Comparison of ENCODE assay signal across 15 mouse cellular contexts in genomic region chr6:137712654-137713309, GRCm38 (mm10). TPM values are rescaled to one million over a fixed set of nuclear protein-coding genes. Genes with fewer than 3 reads are reported as not detected.
DNase-seq lines count a peak whose midpoint lies in the region; ATAC-seq and TF ChIP-seq lines count a peak whose summit lies in the region.
"Had no signal": no experiment of that assay in that cellular context is flagged by ENCODE, and none has a peak within 500 bp of the region (broad histone marks: within the 10 kb centered on the region; RNA-seq: fewer than 3 reads in every experiment).

No protein-coding gene starts in this region.

- no peaks in the 10 kb centered on the region for H3K9me3 ChIP-seq in forebrain, embryonic 16.5 days (ENCODE audit: control insufficient read depth, low read length)
- H3K9me3 ChIP-seq in midbrain, embryonic 15.5 days: no peaks in the 10 kb centered on the region
- H3K9me3 ChIP-seq: limb, embryonic 12.5 days had no signal

- no peak for TF ChIP-seq CTCF in layer of hippocampus, adult 2 months (conservative IDR thresholded peaks at IDR 0.05)

- peak; percentile 31; the same call in 1 of the 2 replicates for ATAC-seq in forebrain, embryonic 16.5 days
- ATAC-seq in midbrain, embryonic 15.5 days (replicated peaks): 0 out of 2 replicates have a peak, but pooled peaks have one; percentile 17

- DNase-seq in cerebellum, postnatal 10 days: peak; percentile 19 to 30
- no peak for DNase-seq in cerebellum, adult 9-10 months
- DNase-seq in layer of hippocampus, adult 2 months (ENCODE audit: low spot score in 2 of 2): no peak
- no peak for DNase-seq in layer of hippocampus, postnatal 36 days
- no peak for DNase-seq in lung, postnatal 36 days
- no peak for DNase-seq in left cerebral cortex, adult 8-10 months (ENCODE audit: low spot score in 2 of 2)
- DNase-seq: adrenal gland, postnatal 36 days; cerebellum, adult 18-20 months; kidney, adult 9 months; lung, postnatal 10 days; spleen, adult 18-20 months had no signal

- H3K27me3 ChIP-seq in forebrain, embryonic 16.5 days (replicated peaks; ENCODE audit: control insufficient read depth, insufficient read depth, low read length): no peaks in the 10 kb centered on the region
- H3K27me3 ChIP-seq in midbrain, embryonic 15.5 days (replicated peaks): no peaks in the 10 kb centered on the region
- H3K27me3 ChIP-seq: limb, embryonic 12.5 days had no signal

- H3K4me1 ChIP-seq in forebrain, embryonic 16.5 days (replicated peaks; ENCODE audit: control insufficient read depth, insufficient read depth, low read length): peaks cover 7% of the 10 kb centered on the region
- peaks cover 5% of the 10 kb centered on the region for H3K4me1 ChIP-seq in midbrain, embryonic 15.5 days
- H3K4me1 ChIP-seq: limb, embryonic 12.5 days had no signal

- no peaks in the 10 kb centered on the region for H3K36me3 ChIP-seq in forebrain, embryonic 16.5 days (ENCODE audit: control insufficient read depth, insufficient read depth)
- no peaks in the 10 kb centered on the region for H3K36me3 ChIP-seq in midbrain, embryonic 15.5 days (replicated peaks)
- H3K36me3 ChIP-seq: limb, embryonic 12.5 days had no signal

- H3K4me2 ChIP-seq in forebrain, embryonic 16.5 days (ENCODE audit: low read length): no peak overlapping the region
- no peak overlapping the region for H3K4me2 ChIP-seq in midbrain, embryonic 15.5 days
- H3K4me2 ChIP-seq: limb, embryonic 12.5 days had no signal

- peak overlapping the region; percentile 81 for H3K27ac ChIP-seq in layer of hippocampus, adult 2 months
- H3K27ac ChIP-seq in forebrain, embryonic 16.5 days (ENCODE audit: low read length): no peak overlapping the region
- peak overlapping the region; percentile 0; the same call in 1 of the 2 replicates for H3K27ac ChIP-seq in midbrain, embryonic 15.5 days
- H3K27ac ChIP-seq: limb, embryonic 12.5 days had no signal

- 23% methylated on average over 7 of the region's 7 CpGs for WGBS in forebrain, embryonic 16.5 days
- 17% methylated on average over 7 of the region's 7 CpGs for WGBS in midbrain, embryonic 15.5 days

- no peak overlapping the region for H3K9ac ChIP-seq in forebrain, embryonic 16.5 days (replicated peaks; ENCODE audit: low read depth, low read length)
- H3K9ac ChIP-seq in midbrain, embryonic 15.5 days: no peak overlapping the region
- H3K9ac ChIP-seq: limb, embryonic 12.5 days had no signal

- no peak overlapping the region for H3K4me3 ChIP-seq in layer of hippocampus, adult 2 months
- H3K4me3 ChIP-seq in forebrain, embryonic 16.5 days (replicated peaks; ENCODE audit: low read length): no peak overlapping the region
- no peak overlapping the region for H3K4me3 ChIP-seq in midbrain, embryonic 15.5 days
- H3K4me3 ChIP-seq: limb, embryonic 12.5 days; myocyte had no signal

RNA-seq across cellular contexts. Expression of gene Strap, which starts 22.1 kb away (rescaled TPM):
- 100 to 1,000 TPM; 110 to 112 TPM for total RNA-seq in layer of hippocampus, adult 2 months (2021)
- total RNA-seq in layer of hippocampus, postnatal 36 days (2021): 100 to 1,000 TPM; 118 to 121 TPM
- 188 and 201 TPM in 2 replicates for polyA plus RNA-seq in forebrain, embryonic 16.5 days (2015; fragmentation: Nextera tagmentation; extraction: Ambion mirVana)
- polyA plus RNA-seq in midbrain, embryonic 15.5 days (2015; fragmentation: Nextera tagmentation; extraction: Ambion mirVana): 150 and 152 TPM in 2 replicates
- total RNA-seq in left cerebral cortex, adult 8-10 months (2022): 100 to 1,000 TPM; 108 to 111 (median 109) TPM

RNA-seq across cellular contexts. Expression of gene Dera, which starts 41.6 kb away (rescaled TPM):
- total RNA-seq in layer of hippocampus, adult 2 months (2021): 1 to 10 TPM; 5.1 to 6.1 TPM
- total RNA-seq in layer of hippocampus, postnatal 36 days (2021): 1 to 10 TPM; 5.5 to 5.6 TPM
- 8.9 and 11.3 TPM in 2 replicates for polyA plus RNA-seq in forebrain, embryonic 16.5 days (2015; fragmentation: Nextera tagmentation; extraction: Ambion mirVana)
- polyA plus RNA-seq in midbrain, embryonic 15.5 days (2015; fragmentation: Nextera tagmentation; extraction: Ambion mirVana): 11.1 and 12.3 TPM in 2 replicates
- total RNA-seq in left cerebral cortex, adult 8-10 months (2022): 1 to 10 TPM; 3.1 to 6.4 (median 3.3) TPM

RNA-seq across cellular contexts. Expression of gene Eps8, which starts 58.1 kb away (rescaled TPM):
- 10 to 100 TPM; 42.3 to 44.9 TPM for total RNA-seq in layer of hippocampus, adult 2 months (2021)
- 10 to 100 TPM; 43.3 to 47.7 TPM for total RNA-seq in layer of hippocampus, postnatal 36 days (2021)
- polyA plus RNA-seq in forebrain, embryonic 16.5 days (2015; fragmentation: Nextera tagmentation; extraction: Ambion mirVana): 16.6 and 20.9 TPM in 2 replicates
- 25.1 and 25.8 TPM in 2 replicates for polyA plus RNA-seq in midbrain, embryonic 15.5 days (2015; fragmentation: Nextera tagmentation; extraction: Ambion mirVana)
- total RNA-seq in left cerebral cortex, adult 8-10 months (2022): 10 to 100 TPM; 26.7 to 32.0 (median 30.2) TPM

Comparison
In these comparisons a context has a peak if more than half of its experiments do, and no peak if none do; other contexts are left out.
1. DNase-seq: peak in cerebellum, postnatal 10 days (2 of 2); none in cerebellum, adult 9-10 months (single experiment), layer of hippocampus, adult 2 months (0 of 2), layer of hippocampus, postnatal 36 days (0 of 2), lung, postnatal 36 days (single experiment) and left cerebral cortex, adult 8-10 months (0 of 2).